Mouse (Mus musculus) B cell, adult 2 months (primary cell): ENCODE measurements around the gene Serpinc1.
"Not testable (repeated sequence)": the region's sequence is repeated elsewhere in the genome, so short reads cannot be mapped to it uniquely, and the experiment has no call there.

Source experiments
- DNase-seq, 2 experiments: peaks; one replicate each; pipeline ENCODE4 v3.0.0; 2022

The Serpinc1 gene

GRCm38 (mm10) chr1:161025410-161026210 lies 47.2 kb downstream of the Serpinc1 start:
- no peak for DNase-seq

GRCm38 (mm10) chr1:161027196-161027595 lies 48.8 kb downstream of the Serpinc1 start:
- no peak for DNase-seq

GRCm38 (mm10) chr1:161028427-161028826 lies 50.0 kb downstream of the Serpinc1 start:
- DNase-seq, result not testable (repeated sequence)

GRCm38 (mm10) chr1:161030058-161030457 lies 51.7 kb downstream of the Serpinc1 start:
- DNase-seq, result no peak

GRCm38 (mm10) chr1:161031881-161032280 lies 53.5 kb downstream of the Serpinc1 start:
- DNase-seq, result no peak

GRCm38 (mm10) chr1:161032345-161032744 lies 54.0 kb downstream of the Serpinc1 start:
- no peak for DNase-seq

- DNase-seq, result peak in 1 of 2 experiments; percentile 9
Observed at GRCm38 (mm10) chr1:161033856-161034434, 55.6 kb downstream of the Serpinc1 start.

GRCm38 (mm10) chr1:161034435-161035280 lies 56.3 kb downstream of the Serpinc1 start, which contains the start of gene Zbtb37:
Gene Zbtb37 (minus strand): TSS chr1:161034849.
- DNase-seq, result peak; percentile 99

GRCm38 (mm10) chr1:161035281-161035785 lies 56.9 kb downstream of the Serpinc1 start:
- DNase-seq, result no peak

GRCm38 (mm10) chr1:161035786-161036404 lies 57.5 kb downstream of the Serpinc1 start:
- DNase-seq, result no peak

GRCm38 (mm10) chr1:161036411-161036841 lies 58.0 kb downstream of the Serpinc1 start:
- peak in 1 of 2 experiments; percentile 12 for DNase-seq

GRCm38 (mm10) chr1:161037026-161037425 lies 58.6 kb downstream of the Serpinc1 start:
- no peak for DNase-seq

- no peak for DNase-seq
Observed at GRCm38 (mm10) chr1:161037599-161037998, 59.2 kb downstream of the Serpinc1 start.

GRCm38 (mm10) chr1:161038004-161038403 lies 59.6 kb downstream of the Serpinc1 start:
- no peak for DNase-seq

- peak in 1 of 2 experiments; percentile 11 for DNase-seq
Observed at GRCm38 (mm10) chr1:161038968-161039721, 60.8 kb downstream of the Serpinc1 start.

- DNase-seq, result no peak
Observed at GRCm38 (mm10) chr1:161039741-161040425, 61.5 kb downstream of the Serpinc1 start.

GRCm38 (mm10) chr1:161040426-161040770 lies 62.0 kb downstream of the Serpinc1 start:
- DNase-seq, result no peak

GRCm38 (mm10) chr1:161040855-161041254 lies 62.5 kb downstream of the Serpinc1 start:
- no peak for DNase-seq

- DNase-seq, result no peak
Observed at GRCm38 (mm10) chr1:161041261-161042020, 63.1 kb downstream of the Serpinc1 start.

- DNase-seq, result no peak
Observed at GRCm38 (mm10) chr1:161046972-161047371, 68.6 kb downstream of the Serpinc1 start.
